Mouse (Mus musculus) hindbrain, postnatal 0 days (tissue): ENCODE data around the gene Ube2g2. TPM values are rescaled to one million over a fixed set of nuclear protein-coding genes. Genes with fewer than 3 reads are reported as not detected.
A peak's percentile ranks its signal among the peaks of the same experiment; 100 is the strongest.

Experiments
- ATAC-seq: fragments of 200-750 bp; cut with Nextera tagmentation; 2 replicates; pipeline ENCODE4 v1.8.0; 2017; ENCODE audit warnings: mild to moderate bottlenecking, moderate TSS enrichment, moderate library complexity
- DNase-seq: peaks from one replicate; pipeline ENCODE4 v3.0.0-alpha.2; 2015; ENCODE audit warnings: low spot score
- H3K27ac ChIP-seq: fragments of 300-500 bp; sonication (generic); 2 replicates; pipeline ENCODE4 v1.5.1; 2014; ENCODE audit warnings: mild to moderate bottlenecking
- H3K27me3 ChIP-seq: fragments of 300-500 bp; sonication (generic); 2 replicates; pipeline ENCODE4 v1.6.1; 2014; ENCODE audit warnings: low read length, mixed read lengths; ENCODE audit not compliant: insufficient read depth
- H3K36me3 ChIP-seq: fragments of 300-500 bp; sonication (generic); 2 replicates; pipeline ENCODE4 v1.6.1; 2014; ENCODE audit warnings: low read length, mixed read lengths; ENCODE audit not compliant: insufficient read depth
- H3K4me1 ChIP-seq: fragments of 300-500 bp; sonication (generic); 2 replicates; pipeline ENCODE4 v1.6.1; 2014; ENCODE audit warnings: antibody characterized with exemption, low read length, mixed read lengths; ENCODE audit not compliant: insufficient read depth
- H3K4me2 ChIP-seq: fragments of 300-500 bp; sonication (generic); 2 replicates; pipeline ENCODE4 v1.6.1; 2014; ENCODE audit warnings: low read depth, mild to moderate bottlenecking, low read length, moderate library complexity, mixed read lengths
- H3K4me3 ChIP-seq: fragments of 300-500 bp; sonication (generic); 2 replicates; pipeline ENCODE4 v1.5.1; 2014; ENCODE audit warnings: low read length
- H3K9ac ChIP-seq: fragments of 300-500 bp; sonication (generic); replicated peaks from 2 replicates; pipeline ENCODE4 v1.6.1; 2014; ENCODE audit warnings: mild to moderate bottlenecking, low read length, moderate library complexity, mixed read lengths
- H3K9me3 ChIP-seq: fragments of 300-500 bp; sonication (generic); 2 replicates; pipeline ENCODE4 v1.6.1; 2016; ENCODE audit warnings: low read length, mixed read lengths
- CTCF ChIP-seq: IDR thresholded peaks from 2 replicates; pipeline ENCODE4 v1.5.1; 2016; ENCODE audit warnings: antibody characterized with exemption, control low read depth, low read depth
- WGBS: fragments of 180-500 bp; shearing (Covaris S2); extraction: QIAGEN DNeasy Blood & Tissue Kit; methylation state at CpG from one replicate; pipeline ENCODE4 v1.1.7; 2014; 5-methylcytosine and 5-hydroxymethylcytosine counted together
- polyA plus RNA-seq: library from polyadenylated mRNA; unstranded; fragments of >200 nt; fragmentation: Nextera tagmentation; extraction: Ambion mirVana; gene quantifications from 2 replicates; pipeline ENCODE4 v1.2.1, GENCODE M21; 2015
- total RNA-seq: library from RNA; depleted of rRNA; stranded (reverse); fragments of >200 nt; gene quantifications from 2 replicates; pipeline ENCODE4 v1.2.3, GENCODE M21; 2014

The Ube2g2 gene
- total and polyA plus RNA-seq, 2 experiments from 2014 or later: 48.3 to 73.8 TPM

DNA sequence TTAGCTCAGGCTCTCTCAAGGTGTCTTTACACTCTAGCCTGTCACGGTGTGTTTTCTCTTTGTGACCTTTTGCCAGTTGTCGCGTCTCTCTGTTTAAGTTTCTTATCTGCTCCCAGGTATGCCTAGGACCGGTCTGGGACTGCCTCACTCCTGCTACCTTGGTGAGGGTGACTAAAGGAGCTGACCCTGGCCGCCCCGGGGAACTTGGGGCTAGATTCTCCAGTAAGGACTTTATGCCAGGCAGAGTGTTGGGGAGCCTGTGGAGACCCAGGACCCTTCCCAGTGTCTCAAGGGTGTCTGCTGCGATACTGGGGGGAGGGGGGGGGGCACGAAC lies 39.8 kb upstream of the Ube2g2 start:
- H3K9me3 ChIP-seq: no peaks in the 10 kb centered on the region
- peak overlapping the region; percentile 94 for H3K4me2 ChIP-seq
- H3K4me3 ChIP-seq: peak overlapping the region; percentile 84
- 0 out of 2 replicates have a peak, but pooled peaks cover 12% of the 10 kb centered on the region for H3K4me1 ChIP-seq
- ATAC-seq (no peak), DNase-seq (no peak)
- 13% methylated on average over 8 of the region's 8 CpGs for WGBS
- TF ChIP-seq CTCF: no peak
- H3K27ac ChIP-seq: peak overlapping the region; percentile 92
- H3K36me3 ChIP-seq: no peaks in the 10 kb centered on the region
- peak overlapping the region; percentile 84 for H3K9ac ChIP-seq
- H3K27me3 ChIP-seq: no peaks in the 10 kb centered on the region

DNA sequence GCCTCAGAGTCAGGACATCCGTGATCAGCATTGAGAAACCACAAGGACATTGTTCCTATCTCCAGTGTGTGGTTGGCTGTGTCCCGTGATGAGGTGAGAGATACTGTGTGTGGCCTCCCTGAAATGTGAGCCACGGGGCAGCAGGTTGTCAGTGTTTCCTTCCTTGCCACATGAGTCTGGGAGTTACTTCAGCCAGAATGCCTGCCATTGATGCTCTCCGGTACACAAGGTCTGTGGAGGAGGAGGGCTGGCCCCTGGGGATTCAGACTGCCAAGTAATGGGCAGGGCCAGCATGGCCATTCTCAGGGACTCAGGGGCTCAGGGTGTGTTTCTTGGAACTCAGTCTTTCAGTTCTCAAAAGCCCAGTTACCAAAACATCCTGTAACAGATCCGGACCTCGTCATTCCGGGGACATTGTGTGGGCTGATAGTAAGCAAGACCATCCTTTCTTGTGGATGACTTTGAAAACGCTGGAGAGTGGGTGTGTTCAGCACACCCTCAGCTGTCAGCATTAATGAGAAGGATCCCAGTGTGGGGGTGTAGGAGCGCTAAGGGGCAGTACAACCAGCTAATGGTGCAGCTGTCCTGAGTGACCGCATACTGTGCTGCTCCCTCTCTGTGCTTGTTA lies 38.2 kb upstream of the Ube2g2 start:
- Histone ChIP-seq H3K27me3 (no peaks in the 10 kb centered on the region), H3K36me3 (no peaks in the 10 kb centered on the region), H3K9ac (no peak overlapping the region), H3K4me2 (0 out of 2 replicates have a peak overlapping the region, but pooled peaks have one; percentile 7), H3K4me1 (0 out of 2 replicates have a peak, but pooled peaks cover 12% of the 10 kb centered on the region), H3K27ac (no peak overlapping the region), H3K9me3 (no peaks in the 10 kb centered on the region), H3K4me3 (no peak overlapping the region)
- DNase-seq: peak; percentile 20
- WGBS: 64% methylated on average over 10 of the region's 10 CpGs
- TF ChIP-seq CTCF: no peak
- no peak for ATAC-seq

DNA sequence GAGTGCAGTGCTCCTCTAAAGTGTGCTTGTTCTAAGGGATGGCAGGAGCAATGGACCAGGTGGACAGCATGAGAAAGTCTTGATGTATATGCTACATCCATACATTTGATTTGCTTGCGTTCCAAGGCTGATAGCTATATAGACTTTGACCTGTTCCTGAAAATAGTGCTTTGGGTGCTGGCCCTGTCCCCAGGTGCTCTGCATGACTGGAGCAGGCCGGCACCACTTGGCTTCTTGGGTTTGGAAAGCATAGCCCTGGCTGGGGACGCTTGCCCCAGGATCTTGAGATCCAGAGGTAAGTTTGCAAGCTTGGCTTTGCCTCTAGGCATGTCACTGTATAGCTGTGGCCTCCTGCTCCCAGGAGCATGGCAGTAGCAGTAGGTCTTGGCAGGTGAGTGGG lies 35.4 kb upstream of the Ube2g2 start:
- TF ChIP-seq CTCF: no peak
- Histone ChIP-seq H3K4me1 (0 out of 2 replicates have a peak, but pooled peaks cover 12% of the 10 kb centered on the region), H3K9me3 (no peaks in the 10 kb centered on the region), H3K27ac (no peak overlapping the region), H3K9ac (no peak overlapping the region), H3K27me3 (no peaks in the 10 kb centered on the region), H3K4me2 (no peak overlapping the region), H3K4me3 (no peak overlapping the region), H3K36me3 (no peaks in the 10 kb centered on the region)
- ATAC-seq (no peak), DNase-seq (no peak)
- WGBS: 90% methylated on average over 3 of the region's 3 CpGs

DNA sequence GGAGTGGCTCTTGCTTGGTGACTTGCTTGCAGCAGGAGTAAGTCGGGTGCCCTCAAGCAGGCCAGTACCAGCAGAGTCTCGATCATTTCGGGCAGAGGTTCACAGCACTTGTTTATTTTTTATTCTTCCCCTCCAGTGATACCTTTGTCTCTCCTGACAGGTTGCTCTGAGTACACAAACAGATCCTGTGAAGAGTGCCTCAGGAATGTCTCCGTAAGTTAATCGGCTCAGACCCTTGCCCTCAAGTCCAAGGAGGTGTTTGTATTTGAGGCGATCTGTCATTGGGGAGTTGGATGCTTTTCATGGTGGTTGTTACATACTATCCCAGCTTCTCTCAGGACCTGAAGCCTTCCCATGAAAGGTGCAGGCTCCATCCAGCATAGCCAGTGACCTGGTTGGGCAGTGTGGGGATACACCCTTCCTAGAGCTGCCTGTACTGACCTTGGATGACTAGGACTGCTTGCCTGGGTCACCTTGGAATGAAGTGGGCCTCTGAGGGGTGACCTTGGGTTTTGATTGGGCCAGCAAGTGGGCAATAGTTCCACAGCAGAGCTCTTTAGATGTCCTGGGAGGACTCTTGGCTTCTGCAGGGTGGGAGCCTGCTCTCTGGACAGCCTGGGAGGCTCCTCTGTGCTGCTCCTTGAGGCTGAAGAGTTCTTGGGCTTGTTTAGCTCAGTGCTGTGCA lies 34.8 kb upstream of the Ube2g2 start:
- no peaks in the 10 kb centered on the region for H3K36me3 ChIP-seq
- H3K4me3 ChIP-seq: no peak overlapping the region
- WGBS: 90% methylated on average over 6 of the region's 6 CpGs
- H3K27me3 ChIP-seq: no peaks in the 10 kb centered on the region
- no peak overlapping the region for H3K4me2 ChIP-seq
- no peak overlapping the region for H3K27ac ChIP-seq
- ATAC-seq (no peak), DNase-seq (no peak)
- no peak overlapping the region for H3K9ac ChIP-seq
- H3K9me3 ChIP-seq: no peaks in the 10 kb centered on the region
- H3K4me1 ChIP-seq: 0 out of 2 replicates have a peak, but pooled peaks cover 11% of the 10 kb centered on the region
- TF ChIP-seq CTCF: no peak

DNA sequence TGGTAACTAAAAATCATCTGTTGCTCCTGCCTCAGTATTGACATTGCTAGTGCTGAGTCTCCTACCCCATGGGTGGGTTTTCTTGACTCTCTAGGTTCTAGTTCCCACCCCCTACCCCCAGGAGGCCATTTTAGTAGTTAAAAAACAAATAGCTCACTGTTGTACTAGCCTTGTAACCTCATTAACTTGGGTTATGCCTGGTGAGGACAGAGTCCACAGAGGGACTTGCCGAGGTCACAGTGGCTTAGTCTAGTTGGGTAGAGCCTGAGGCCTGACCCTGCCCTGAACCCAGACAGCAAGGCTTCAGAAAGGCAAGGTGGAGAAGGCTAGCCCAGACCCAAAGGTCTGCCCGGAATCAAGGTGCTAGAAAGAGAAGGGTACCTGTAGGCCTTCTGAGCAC lies 34.0 kb upstream of the Ube2g2 start:
- WGBS: 81% methylated on average over 2 of the region's 2 CpGs
- no peak overlapping the region for H3K27ac ChIP-seq
- no peak overlapping the region for H3K4me2 ChIP-seq
- H3K4me1 ChIP-seq: 0 out of 2 replicates have a peak, but pooled peaks cover 8% of the 10 kb centered on the region
- DNase-seq (no peak), ATAC-seq (no peak)
- H3K4me3 ChIP-seq: no peak overlapping the region
- no peak for TF ChIP-seq CTCF
- no peak overlapping the region for H3K9ac ChIP-seq
- no peaks in the 10 kb centered on the region for H3K9me3 ChIP-seq
- peaks cover 5% of the 10 kb centered on the region for H3K36me3 ChIP-seq
- no peaks in the 10 kb centered on the region for H3K27me3 ChIP-seq

DNA sequence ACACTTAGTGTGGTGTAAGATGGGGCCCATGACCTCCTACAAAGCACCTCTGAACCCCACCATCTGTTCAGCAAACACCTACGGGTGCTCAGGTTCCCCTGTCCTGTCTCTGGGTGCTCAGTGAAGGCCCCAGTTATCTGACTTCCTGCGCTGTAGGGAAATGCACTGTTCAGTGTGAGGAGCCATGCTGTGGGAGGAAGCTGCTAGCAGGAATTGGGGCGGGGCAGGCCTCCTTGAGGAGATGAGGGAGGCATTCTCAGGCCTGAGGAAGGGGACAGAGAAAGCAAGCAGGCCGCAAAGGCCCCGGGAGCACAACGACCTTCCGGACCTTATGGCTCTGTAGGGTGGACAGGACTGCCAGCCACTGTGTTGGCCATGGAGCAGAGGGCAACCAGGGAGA lies 33.0 kb upstream of the Ube2g2 start:
- ATAC-seq (no peak), DNase-seq (no peak)
- WGBS: 84% methylated on average over 7 of the region's 7 CpGs
- H3K27ac ChIP-seq: no peak overlapping the region
- H3K9me3 ChIP-seq: no peaks in the 10 kb centered on the region
- H3K9ac ChIP-seq: no peak overlapping the region
- H3K36me3 ChIP-seq: peaks cover 16% of the 10 kb centered on the region
- 0 out of 2 replicates have a peak, but pooled peaks cover 3% of the 10 kb centered on the region for H3K4me1 ChIP-seq
- H3K27me3 ChIP-seq: no peaks in the 10 kb centered on the region
- no peak overlapping the region for H3K4me2 ChIP-seq
- no peak for TF ChIP-seq CTCF
- no peak overlapping the region for H3K4me3 ChIP-seq

DNA sequence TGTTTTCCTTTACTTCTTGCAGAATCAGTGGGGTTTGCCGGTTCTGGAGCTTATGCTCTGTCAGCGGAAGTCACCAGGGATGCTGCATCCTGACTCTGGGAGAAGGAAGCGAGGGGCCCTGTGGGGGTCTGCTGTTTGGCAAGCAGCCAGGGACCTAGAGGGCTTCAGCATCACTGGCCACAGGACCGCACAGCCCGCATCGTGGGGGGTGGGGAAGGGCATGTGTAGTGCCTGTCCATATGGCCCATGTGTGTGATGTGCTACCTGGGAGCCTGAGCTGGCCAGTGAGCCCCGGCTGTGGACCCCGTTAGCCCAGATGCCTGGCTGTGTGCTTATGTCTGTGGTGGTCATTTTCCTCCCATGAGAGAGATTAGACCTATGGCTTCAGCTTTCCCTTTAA lies 32.3 kb upstream of the Ube2g2 start:
- Histone ChIP-seq H3K4me1 (0 out of 2 replicates have a peak, but pooled peaks cover 3% of the 10 kb centered on the region), H3K4me2 (no peak overlapping the region), H3K4me3 (no peak overlapping the region), H3K9ac (no peak overlapping the region), H3K27me3 (no peaks in the 10 kb centered on the region), H3K36me3 (peaks cover 21% of the 10 kb centered on the region), H3K9me3 (no peaks in the 10 kb centered on the region), H3K27ac (no peak overlapping the region)
- WGBS: 61% methylated on average over 8 of the region's 8 CpGs
- DNase-seq: no peak
- no peak for ATAC-seq
- no peak for TF ChIP-seq CTCF
